Mouse (Mus musculus) intestine, embryonic 14.5 days (tissue): Measurements from ENCODE around the gene Gm45208. TPM values are rescaled to one million over a fixed set of nuclear protein-coding genes. Genes with fewer than 3 reads are reported as not detected.
"Not testable (repeated sequence)": the region's sequence is repeated elsewhere in the genome, so short reads cannot be mapped to it uniquely, and the experiment has no call there.

Source experiments
- ATAC-seq: fragments of 200-750 bp; cut with Nextera tagmentation; replicated peaks from 2 replicates; pipeline ENCODE4 v1.8.0; 2017; ENCODE audit warnings: low read depth, moderate number of reproducible peaks, moderate TSS enrichment, moderate library complexity; ENCODE audit not compliant: low FRiP score, low TSS enrichment
- DNase-seq: peaks from one replicate; pipeline ENCODE4 v3.0.0-alpha.2; 2018; ENCODE audit warnings: low spot score
- H3K27ac ChIP-seq: fragments of 300-500 bp; sonication (generic); 2 replicates; pipeline ENCODE4 v1.5.1; 2014; ENCODE audit warnings: low read depth, mild to moderate bottlenecking, control low read depth
- H3K27me3 ChIP-seq: fragments of 300-500 bp; sonication (generic); replicated peaks from 2 replicates; pipeline ENCODE4 v1.6.1; 2014; ENCODE audit warnings: low read length, control low read depth; ENCODE audit not compliant: control insufficient read depth, insufficient read depth
- H3K36me3 ChIP-seq: fragments of 300-500 bp; sonication (generic); 2 replicates; pipeline ENCODE4 v1.6.1; 2014; ENCODE audit warnings: low read length, control low read depth; ENCODE audit not compliant: control insufficient read depth, insufficient read depth
- H3K4me1 ChIP-seq: fragments of 300-500 bp; sonication (generic); replicated peaks from 2 replicates; pipeline ENCODE4 v1.6.1; 2014; ENCODE audit warnings: low read length, control low read depth, mixed read lengths; ENCODE audit not compliant: control insufficient read depth, insufficient read depth
- H3K4me2 ChIP-seq: fragments of 300-500 bp; sonication (generic); 2 replicates; pipeline ENCODE4 v1.6.1; 2014; ENCODE audit warnings: low read length
- H3K4me3 ChIP-seq: fragments of 300-500 bp; sonication (generic); 2 replicates; pipeline ENCODE4 v1.5.1; 2014; ENCODE audit warnings: low read depth, low read length, control low read depth, mixed read lengths
- H3K9ac ChIP-seq: fragments of 300-500 bp; sonication (generic); 2 replicates; pipeline ENCODE4 v1.6.1; 2014; ENCODE audit warnings: mild to moderate bottlenecking, low read length
- H3K9me3 ChIP-seq: fragments of 300-500 bp; sonication (generic); 2 replicates; pipeline ENCODE4 v1.6.1; 2016; ENCODE audit warnings: low read length, control low read depth; ENCODE audit not compliant: control insufficient read depth
- WGBS: fragments of 180-500 bp; shearing (Covaris S2); extraction: QIAGEN DNeasy Blood & Tissue Kit; methylation state at CpG from one replicate; pipeline ENCODE4 v1.1.7; 2014; 5-methylcytosine and 5-hydroxymethylcytosine counted together
- polyA plus RNA-seq: library from polyadenylated mRNA; unstranded; fragments of >200 nt; fragmentation: Nextera tagmentation; extraction: Ambion mirVana; gene quantifications from 2 replicates; pipeline ENCODE4 v1.2.1, GENCODE M21; 2014

Gene Gm45208
- polyA plus RNA-seq, 1 experiment from 2014 or later: not detected

- not testable (repeated sequence) for H3K4me3 ChIP-seq, H3K36me3 ChIP-seq, H3K4me2 ChIP-seq, ATAC-seq, H3K27me3 ChIP-seq, H3K9me3 ChIP-seq, H3K4me1 ChIP-seq, H3K27ac ChIP-seq, DNase-seq, H3K9ac ChIP-seq
- 29% methylated on average over 1 of the region's 1 CpGs for WGBS
These were observed 6.0 kb upstream of the Gm45208 start for GRCm38 (mm10) chrX:7716058-7716457.

- Histone ChIP-seq H3K4me3 (peak overlapping the region; percentile 58), H3K4me2 (peak overlapping the region; percentile 65), H3K27me3 (no peaks in the 10 kb centered on the region), H3K4me1 (no peaks in the 10 kb centered on the region), H3K9me3 (no peaks in the 10 kb centered on the region), H3K9ac (peak overlapping the region; percentile 49), H3K27ac (peak overlapping the region; percentile 85), H3K36me3 (peaks cover 11% of the 10 kb centered on the region; the same call in 1 of the 2 replicates)
- DNase-seq (no peak), ATAC-seq (no peak)
- 13% methylated on average over 11 of the region's 11 CpGs for WGBS
These were observed 202 bp downstream of the Gm45208 start for GRCm38 (mm10) chrX:7722282-7722611.

DNA sequence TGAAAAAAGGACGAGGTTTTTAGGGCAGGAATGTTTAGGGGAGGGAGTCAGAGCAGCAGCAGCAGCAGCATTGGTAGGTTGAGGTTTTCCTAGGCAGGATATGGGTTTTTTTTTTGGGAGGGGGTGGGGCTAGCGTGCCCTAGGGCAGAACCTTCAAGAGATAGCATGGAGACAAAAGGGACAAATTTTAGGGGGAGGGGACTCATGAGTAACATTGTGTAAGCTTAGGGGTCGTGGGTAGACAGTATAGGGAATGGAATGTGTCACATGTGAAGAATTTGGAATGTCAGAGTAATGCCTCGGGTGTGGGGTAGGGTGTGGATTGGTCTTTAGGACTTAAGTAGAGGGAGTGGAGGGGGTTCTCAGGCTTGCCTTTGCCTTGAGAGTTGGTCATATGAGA is 646 bp downstream of the Gm45208 start:
- H3K4me1 ChIP-seq: no peaks in the 10 kb centered on the region
- H3K27me3 ChIP-seq: no peaks in the 10 kb centered on the region
- H3K4me3 ChIP-seq: peak overlapping the region; percentile 58
- no peaks in the 10 kb centered on the region for H3K9me3 ChIP-seq
- peak overlapping the region; percentile 65 for H3K4me2 ChIP-seq
- H3K36me3 ChIP-seq: peaks cover 12% of the 10 kb centered on the region; the same call in 1 of the 2 replicates
- WGBS: 17% methylated on average over 4 of the region's 4 CpGs
- ATAC-seq (no peak), DNase-seq (no peak)
- H3K27ac ChIP-seq: no peak overlapping the region
- H3K9ac ChIP-seq: peak overlapping the region; percentile 49

DNA sequence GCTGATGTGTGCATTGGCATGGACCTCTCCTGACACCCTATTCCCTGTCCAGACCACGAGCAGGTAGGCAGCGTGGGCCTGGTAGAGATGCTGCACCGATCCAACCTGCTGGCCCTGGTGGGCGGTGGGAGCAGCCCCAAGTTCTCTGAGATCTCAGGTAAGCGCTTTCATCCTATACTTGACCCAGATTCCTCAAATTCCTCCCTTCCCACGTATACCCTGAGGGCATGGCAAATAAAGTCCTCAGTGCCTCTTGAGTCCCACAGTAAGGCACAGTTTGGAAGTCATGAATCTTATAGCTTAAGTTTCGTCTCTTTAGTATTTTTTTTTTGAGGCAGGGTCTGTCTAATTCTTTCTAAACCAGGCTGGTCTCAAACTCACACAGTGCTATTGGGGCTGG is 2.1 kb downstream of the Gm45208 start:
- no peaks in the 10 kb centered on the region for H3K9me3 ChIP-seq
- H3K4me3 ChIP-seq: no peak overlapping the region
- DNase-seq: no peak
- no peaks in the 10 kb centered on the region for H3K27me3 ChIP-seq
- H3K4me2 ChIP-seq: no peak overlapping the region
- 82% methylated on average over 4 of the region's 7 CpGs for WGBS
- no peak overlapping the region for H3K9ac ChIP-seq
- H3K27ac ChIP-seq: no peak overlapping the region
- H3K36me3 ChIP-seq: peaks cover 12% of the 10 kb centered on the region; the same call in 1 of the 2 replicates
- ATAC-seq: no peak
- H3K4me1 ChIP-seq: no peaks in the 10 kb centered on the region

- Histone ChIP-seq H3K9ac (no peak overlapping the region), H3K36me3 (peaks cover 12% of the 10 kb centered on the region; the same call in 1 of the 2 replicates), H3K27me3 (no peaks in the 10 kb centered on the region), H3K9me3 (no peaks in the 10 kb centered on the region), H3K4me2 (no peak overlapping the region), H3K4me1 (no peaks in the 10 kb centered on the region), H3K27ac (no peak overlapping the region), H3K4me3 (no peak overlapping the region)
- 85% methylated on average over 10 of the region's 12 CpGs for WGBS
- DNase-seq: no peak
- no peak for ATAC-seq
These were observed 3.8 kb downstream of the Gm45208 start for GRCm38 (mm10) chrX:7725841-7726240.

- WGBS: 92% methylated on average over 13 of the region's 13 CpGs
- DNase-seq: no peak
- no peak overlapping the region for H3K27ac ChIP-seq
- H3K36me3 ChIP-seq: peaks cover 12% of the 10 kb centered on the region; the same call in 1 of the 2 replicates
- H3K9me3 ChIP-seq: no peaks in the 10 kb centered on the region
- H3K9ac ChIP-seq: no peak overlapping the region
- no peak overlapping the region for H3K4me3 ChIP-seq
- no peak for ATAC-seq
- no peak overlapping the region for H3K4me2 ChIP-seq
- no peaks in the 10 kb centered on the region for H3K4me1 ChIP-seq
- no peaks in the 10 kb centered on the region for H3K27me3 ChIP-seq
These were observed 5.1 kb downstream of the Gm45208 start for GRCm38 (mm10) chrX:7727176-7727575.

DNA sequence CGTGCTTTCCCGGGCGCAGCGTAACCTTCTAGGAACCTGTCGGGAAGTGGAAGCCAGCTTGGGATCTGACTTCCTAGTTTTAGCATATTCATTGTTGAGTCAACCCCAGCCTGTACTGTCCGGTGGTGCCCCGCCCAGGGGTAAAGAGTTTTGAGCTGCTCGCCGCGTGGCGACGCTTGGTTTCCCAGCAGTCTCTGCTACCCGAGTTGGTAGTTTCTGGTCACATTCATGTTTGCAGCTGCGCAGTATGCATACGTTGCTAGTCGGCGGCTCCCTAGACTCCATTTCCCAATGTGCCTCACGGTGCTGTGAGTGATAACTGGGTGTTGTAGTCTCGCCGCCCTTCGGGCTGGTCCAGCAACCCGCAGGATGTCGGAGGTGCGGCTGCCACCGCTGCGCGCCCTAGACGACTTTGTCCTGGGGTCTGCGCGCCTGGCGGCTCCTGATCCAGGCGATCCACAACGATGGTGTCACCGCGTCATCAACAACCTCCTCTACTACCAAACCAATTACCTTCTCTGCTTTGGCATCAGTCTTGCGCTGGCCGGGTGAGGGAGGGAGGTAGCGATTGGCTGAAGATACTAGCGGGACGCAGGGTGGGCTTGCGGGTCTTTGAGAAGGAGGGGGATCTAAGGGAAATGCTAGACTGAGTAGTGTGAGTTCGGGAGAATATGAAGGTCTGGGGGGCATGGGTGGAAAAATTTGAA is 6.3 kb downstream of the Gm45208 start, which contains the start of gene Praf2:
Gene Praf2 (plus strand): TSS at position 225 of the 707 bp plus-strand sequence.
- 16% methylated on average over 42 of the region's 42 CpGs for WGBS
- H3K27me3 ChIP-seq: no peaks in the 10 kb centered on the region
- H3K9ac ChIP-seq: peak within 1 kb of the TSS; percentile 47

GRCm38 (mm10) chrX:7728922-7729265 is 6.8 kb downstream of the Gm45208 start:
- peak overlapping the region; percentile 47 for H3K9ac ChIP-seq
- no peaks in the 10 kb centered on the region for H3K4me1 ChIP-seq
- H3K4me3 ChIP-seq: peak overlapping the region; percentile 44
- no peaks in the 10 kb centered on the region for H3K27me3 ChIP-seq
- H3K4me2 ChIP-seq: peak overlapping the region; percentile 52
- DNase-seq (no peak), ATAC-seq (peak; percentile 60)
- no peaks in the 10 kb centered on the region for H3K9me3 ChIP-seq
- H3K36me3 ChIP-seq: peaks cover 12% of the 10 kb centered on the region; the same call in 1 of the 2 replicates
- H3K27ac ChIP-seq: no peak overlapping the region; the same call in 1 of the 2 replicates
- 8% methylated on average over 4 of the region's 4 CpGs for WGBS

More for the DNA sequence above, 6.3 kb downstream of the Gm45208 start, which contains the start of gene Praf2:
- Histone ChIP-seq H3K9me3 (no peaks in the 10 kb centered on the region), H3K4me3 (peak within 1 kb of the TSS; percentile 44), H3K36me3 (peaks cover 12% of the 10 kb centered on the region; the same call in 1 of the 2 replicates), H3K4me1 (no peaks in the 10 kb centered on the region), H3K4me2 (peak within 1 kb of the TSS; percentile 52), H3K27ac (peak within 1 kb of the TSS; percentile 57; the same call in 1 of the 2 replicates)
- ATAC-seq (peak; percentile 93), DNase-seq (peak; percentile 85)
